Mouse (Mus musculus): ENCODE results near the gene Kif28. TPM values are rescaled to one million over a fixed set of nuclear protein-coding genes. Genes with fewer than 3 reads are reported as not detected.
A peak's percentile ranks its signal among the peaks of the same experiment; 100 is the strongest.
"Not testable (repeated sequence)": the region's sequence is repeated elsewhere in the genome, so short reads cannot be mapped to it uniquely, and the experiment has no call there.

Kif28 gene
- polyA plus RNA-seq, 1 experiment from 2014 or later, result not detected

DNA sequence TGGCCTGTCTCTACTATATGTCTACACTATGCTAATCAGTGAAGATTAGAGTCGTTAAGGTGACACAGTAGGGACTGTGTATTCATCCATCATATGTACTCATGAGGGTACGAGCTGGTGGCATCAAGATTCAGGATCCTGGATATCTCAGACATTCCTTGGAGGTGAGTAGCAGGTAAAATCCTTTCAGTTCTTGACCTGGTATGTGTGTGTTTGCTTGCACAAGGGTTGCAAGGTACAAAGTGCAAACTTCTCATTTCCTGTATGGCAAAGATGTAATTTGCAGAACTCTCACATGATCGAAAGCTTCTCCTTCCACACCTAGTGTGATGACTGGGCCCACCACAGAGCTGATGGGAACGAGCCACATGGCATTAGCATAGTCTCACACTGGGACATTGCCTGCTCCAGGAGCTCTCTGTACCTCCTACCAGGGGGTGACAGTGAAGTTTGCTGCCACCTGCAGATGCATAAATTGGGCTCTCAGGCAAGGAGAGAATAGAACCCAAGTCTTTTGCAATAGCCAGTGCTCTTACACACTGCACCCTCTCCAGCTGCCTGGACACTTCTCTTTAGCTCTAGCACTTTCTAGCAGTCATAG is 1.4 kb downstream of the Kif28 start:
- no peaks in the 10 kb centered on the region for H3K9me3 ChIP-seq (ENCODE audit: low read length)
- H3K4me1 ChIP-seq (ENCODE audit: insufficient read depth, low read length), result no peaks in the 10 kb centered on the region
- WGBS, result 83% methylated on average over 4 of the region's 4 CpGs
- H3K27ac ChIP-seq (ENCODE audit: low read length), result no peak overlapping the region
- no peak overlapping the region for H3K9ac ChIP-seq (replicated peaks; ENCODE audit: low read length)
- no peak overlapping the region for H3K4me3 ChIP-seq (ENCODE audit: low read length)
- no peaks in the 10 kb centered on the region for H3K27me3 ChIP-seq (ENCODE audit: insufficient read depth, low read length)
- ATAC-seq (ENCODE audit: low FRiP score, low TSS enrichment), result no peak
- peaks cover 38% of the 10 kb centered on the region for H3K36me3 ChIP-seq (ENCODE audit: insufficient read depth, low read length)
- no peak overlapping the region for H3K4me2 ChIP-seq (replicated peaks; ENCODE audit: low read depth, low read length)

DNA sequence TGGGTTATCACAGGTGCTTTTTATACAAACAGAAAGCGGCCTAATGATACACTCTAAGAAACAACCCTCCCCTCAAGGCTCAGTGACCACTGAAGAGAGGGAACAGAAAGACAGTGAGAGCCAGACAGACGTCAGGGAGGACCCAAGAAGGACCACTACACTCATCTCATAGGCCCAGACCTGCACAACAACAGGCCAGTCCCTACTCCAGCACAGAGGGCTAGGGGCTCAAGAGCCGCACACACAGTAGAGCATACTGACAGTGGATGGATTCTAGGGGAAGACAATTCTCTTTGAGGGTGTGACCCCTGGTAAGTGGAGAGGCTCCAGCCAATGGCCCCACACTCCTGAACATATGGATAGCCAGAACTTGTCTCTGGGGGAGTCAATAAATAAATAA is 8.6 kb downstream of the Kif28 start:
- Histone ChIP-seq H3K9ac (replicated peaks; ENCODE audit: low read length) (no peak overlapping the region), H3K27me3 (ENCODE audit: insufficient read depth, low read length) (no peaks in the 10 kb centered on the region), H3K4me3 (ENCODE audit: low read length) (no peak overlapping the region), H3K27ac (ENCODE audit: low read length) (no peak overlapping the region), H3K4me1 (ENCODE audit: insufficient read depth, low read length) (no peaks in the 10 kb centered on the region), H3K9me3 (ENCODE audit: low read length) (no peaks in the 10 kb centered on the region), H3K4me2 (replicated peaks; ENCODE audit: low read depth, low read length) (no peak overlapping the region), H3K36me3 (ENCODE audit: insufficient read depth, low read length) (no peaks in the 10 kb centered on the region)
- no peak for ATAC-seq (ENCODE audit: low FRiP score, low TSS enrichment)
- 84% methylated on average over 3 of the region's 3 CpGs for WGBS

DNA sequence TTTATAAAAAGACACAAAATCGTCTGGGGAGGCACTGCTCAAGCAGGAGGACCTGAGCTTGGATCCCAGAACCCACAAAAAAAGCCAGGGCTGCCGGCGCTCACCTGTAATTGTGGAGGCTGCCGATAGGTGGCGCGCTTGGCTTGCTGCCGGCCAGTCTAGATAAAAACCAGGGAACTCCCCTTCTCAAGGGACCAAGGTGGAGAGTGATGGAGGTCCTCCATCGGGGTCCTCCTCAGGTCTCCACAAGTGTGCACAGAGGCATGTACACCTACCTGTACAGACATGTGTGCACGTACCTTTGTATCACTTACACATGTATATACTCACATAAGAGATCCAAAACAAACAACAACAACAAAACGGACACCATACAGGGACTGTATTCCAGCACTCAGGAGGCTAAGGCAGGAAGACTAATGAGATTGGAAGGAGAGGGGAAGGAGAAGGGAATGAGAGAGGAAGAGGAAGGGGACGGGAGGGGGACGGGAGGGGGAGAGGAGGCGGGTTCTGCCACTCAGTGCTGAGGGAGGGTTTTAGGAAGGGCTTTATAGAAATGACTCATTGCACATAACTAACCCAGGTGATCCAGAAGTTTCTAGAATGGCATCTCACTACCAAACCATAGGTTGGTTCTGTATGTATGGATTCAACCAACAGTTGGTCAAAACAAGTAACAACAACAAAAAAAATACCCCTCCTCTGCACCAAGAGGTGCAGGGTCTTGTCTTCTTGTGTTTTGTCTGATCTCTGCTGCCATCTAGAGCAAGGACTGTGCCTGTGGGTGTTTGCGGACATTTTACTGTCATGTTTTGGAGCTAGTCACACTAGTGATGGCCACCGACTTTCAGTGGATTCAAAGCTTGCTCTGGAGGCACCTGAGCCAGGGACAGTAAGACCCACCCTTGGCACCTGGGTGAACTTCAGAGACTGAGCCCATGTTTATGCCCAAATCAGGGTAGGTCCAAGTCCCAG is 10.3 kb downstream of the Kif28 start:
- Histone ChIP-seq H3K9ac (replicated peaks; ENCODE audit: low read length) (no peak overlapping the region), H3K4me1 (ENCODE audit: insufficient read depth, low read length) (no peaks in the 10 kb centered on the region), H3K27ac (ENCODE audit: low read length) (no peak overlapping the region), H3K9me3 (ENCODE audit: low read length) (no peaks in the 10 kb centered on the region), H3K4me3 (ENCODE audit: low read length) (no peak overlapping the region), H3K36me3 (ENCODE audit: insufficient read depth, low read length) (no peaks in the 10 kb centered on the region), H3K27me3 (ENCODE audit: insufficient read depth, low read length) (no peaks in the 10 kb centered on the region), H3K4me2 (replicated peaks; ENCODE audit: low read depth, low read length) (peak overlapping the region; percentile 27; the same call in 1 of the 2 replicates)
- ATAC-seq (ENCODE audit: low FRiP score, low TSS enrichment), result 0 out of 2 replicates have a peak, but pooled peaks have one; percentile 35
- WGBS, result 44% methylated on average over 15 of the region's 15 CpGs

DNA sequence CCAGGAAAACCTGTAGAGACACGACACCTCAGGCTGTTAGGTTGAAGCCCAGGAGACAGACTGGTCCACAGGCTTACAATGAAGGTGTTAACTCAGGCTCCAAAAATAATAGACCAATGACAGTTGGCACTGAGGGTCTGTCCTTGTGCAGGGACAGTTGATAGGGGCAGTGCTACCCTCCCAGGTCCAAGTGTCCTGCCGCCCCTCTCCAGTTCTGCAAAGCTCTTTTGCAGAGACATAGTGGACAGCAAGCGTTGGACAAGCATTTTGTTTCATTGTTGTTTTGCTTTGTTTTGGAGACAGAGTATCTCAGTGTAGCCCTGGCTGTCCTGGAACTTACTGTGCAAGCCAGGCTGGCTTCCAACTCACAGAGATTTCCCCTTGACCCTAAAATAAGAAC is 13.7 kb downstream of the Kif28 start:
- Histone ChIP-seq H3K36me3 (ENCODE audit: insufficient read depth, low read length) (no peaks in the 10 kb centered on the region), H3K27ac (ENCODE audit: low read length) (no peak overlapping the region), H3K4me3 (ENCODE audit: low read length) (no peak overlapping the region), H3K4me2 (replicated peaks; ENCODE audit: low read depth, low read length) (no peak overlapping the region), H3K4me1 (ENCODE audit: insufficient read depth, low read length) (no peaks in the 10 kb centered on the region), H3K9ac (replicated peaks; ENCODE audit: low read length) (no peak overlapping the region), H3K27me3 (ENCODE audit: insufficient read depth, low read length) (no peaks in the 10 kb centered on the region), H3K9me3 (ENCODE audit: low read length) (0 out of 2 replicates have a peak, but pooled peaks cover 2% of the 10 kb centered on the region)
- WGBS, result 81% methylated on average over 3 of the region's 3 CpGs
- ATAC-seq (ENCODE audit: low FRiP score, low TSS enrichment), result no peak

DNA sequence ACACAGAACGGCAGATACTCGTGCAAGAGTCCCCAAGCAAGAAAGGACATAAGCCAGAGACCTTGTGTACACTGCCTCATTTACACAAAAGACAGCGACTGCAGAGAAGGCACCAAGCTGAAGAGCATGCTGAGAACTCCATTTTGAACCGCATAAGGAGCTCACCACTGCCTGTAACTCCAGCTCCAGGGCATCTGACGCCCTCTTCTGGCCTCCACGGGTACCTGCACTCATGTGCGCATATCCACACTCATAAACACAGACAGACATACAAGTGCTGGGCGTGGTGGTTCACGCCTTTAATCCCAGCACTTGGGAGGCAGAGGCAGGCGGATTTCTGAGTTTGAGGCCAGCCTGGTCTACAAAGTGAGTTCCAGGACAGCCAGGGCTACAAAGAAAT is 16.4 kb downstream of the Kif28 start:
- Histone ChIP-seq H3K27me3 (ENCODE audit: insufficient read depth, low read length) (no peaks in the 10 kb centered on the region), H3K36me3 (ENCODE audit: insufficient read depth, low read length) (no peaks in the 10 kb centered on the region), H3K9ac (replicated peaks; ENCODE audit: low read length) (no peak overlapping the region), H3K4me1 (ENCODE audit: insufficient read depth, low read length) (no peaks in the 10 kb centered on the region), H3K9me3 (ENCODE audit: low read length) (0 out of 2 replicates have a peak, but pooled peaks cover 2% of the 10 kb centered on the region), H3K4me2 (replicated peaks; ENCODE audit: low read depth, low read length) (no peak overlapping the region), H3K4me3 (ENCODE audit: low read length) (no peak overlapping the region), H3K27ac (ENCODE audit: low read length) (no peak overlapping the region)
- 87% methylated on average over 10 of the region's 10 CpGs for WGBS
- ATAC-seq (ENCODE audit: low FRiP score, low TSS enrichment), result no peak

DNA sequence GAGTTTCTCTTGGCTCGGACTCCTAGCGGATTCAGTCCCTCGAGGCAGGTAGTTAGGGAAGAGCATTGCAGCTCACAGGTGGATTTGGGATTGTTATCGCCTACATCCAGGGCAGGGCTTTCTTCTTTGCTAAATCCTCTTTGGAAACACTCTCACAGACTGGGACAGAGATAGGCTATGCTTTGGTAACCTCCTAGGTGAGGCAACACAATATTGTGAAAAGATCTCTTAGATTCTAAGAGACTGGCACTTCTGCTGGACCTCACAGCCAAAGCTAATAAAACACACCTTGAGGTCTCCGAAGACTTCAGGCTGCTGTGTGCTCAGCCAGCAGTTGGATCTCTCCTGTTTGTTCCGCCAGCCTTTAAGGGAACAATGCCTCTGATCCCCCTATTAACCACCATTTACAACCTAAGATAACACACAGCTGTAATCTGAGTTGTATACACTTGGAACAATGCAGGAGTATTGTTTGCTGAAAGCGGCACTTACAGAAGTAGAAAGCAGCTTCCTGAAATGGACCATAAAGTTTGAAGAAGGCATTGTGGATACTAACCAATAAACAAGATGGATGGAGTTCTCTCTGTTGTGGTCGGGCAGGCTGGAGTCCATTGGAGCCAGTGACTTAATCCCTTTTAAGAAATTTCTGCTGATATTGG is 22.1 kb downstream of the Kif28 start:
- Histone ChIP-seq H3K27me3 (ENCODE audit: insufficient read depth, low read length) (no peaks in the 10 kb centered on the region), H3K27ac (ENCODE audit: low read length) (no peak overlapping the region), H3K9me3 (ENCODE audit: low read length) (no peaks in the 10 kb centered on the region), H3K9ac (replicated peaks; ENCODE audit: low read length) (no peak overlapping the region), H3K4me3 (ENCODE audit: low read length) (no peak overlapping the region), H3K4me2 (replicated peaks; ENCODE audit: low read depth, low read length) (no peak overlapping the region), H3K4me1 (ENCODE audit: insufficient read depth, low read length) (no peaks in the 10 kb centered on the region), H3K36me3 (ENCODE audit: insufficient read depth, low read length) (no peaks in the 10 kb centered on the region)
- ATAC-seq (ENCODE audit: low FRiP score, low TSS enrichment), result peak; percentile 49
- 47% methylated on average over 8 of the region's 8 CpGs for WGBS

DNA sequence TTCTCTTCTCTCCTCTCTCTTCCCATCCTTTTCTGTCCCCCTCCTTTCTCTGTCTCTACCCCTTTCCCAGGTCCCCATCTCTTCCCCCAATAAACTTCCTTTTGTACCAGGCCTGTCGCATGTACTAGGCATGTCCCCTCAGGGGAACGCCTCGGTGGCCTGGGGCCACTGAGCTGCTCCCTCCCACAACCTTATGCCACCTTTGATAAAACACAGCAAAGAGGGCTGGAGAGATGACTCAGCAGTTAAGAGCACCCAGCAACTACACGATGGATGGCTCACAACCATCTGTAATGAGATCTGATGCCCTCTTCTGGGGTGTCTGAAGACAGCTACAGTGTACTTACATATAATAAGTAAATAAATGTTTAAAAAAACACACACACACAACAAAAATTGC is 29.3 kb downstream of the Kif28 start:
- no peaks in the 10 kb centered on the region for H3K36me3 ChIP-seq (ENCODE audit: insufficient read depth, low read length)
- no peaks in the 10 kb centered on the region for H3K9me3 ChIP-seq (ENCODE audit: low read length)
- H3K4me3 ChIP-seq (ENCODE audit: low read length), result no peak overlapping the region
- no peak for ATAC-seq (ENCODE audit: low FRiP score, low TSS enrichment)
- no peak overlapping the region for H3K27ac ChIP-seq (ENCODE audit: low read length)
- no peaks in the 10 kb centered on the region for H3K4me1 ChIP-seq (ENCODE audit: insufficient read depth, low read length)
- no peak overlapping the region for H3K4me2 ChIP-seq (replicated peaks; ENCODE audit: low read depth, low read length)
- 93% methylated on average over 4 of the region's 4 CpGs for WGBS
- no peaks in the 10 kb centered on the region for H3K27me3 ChIP-seq (ENCODE audit: insufficient read depth, low read length)
- no peak overlapping the region for H3K9ac ChIP-seq (replicated peaks; ENCODE audit: low read length)

DNA sequence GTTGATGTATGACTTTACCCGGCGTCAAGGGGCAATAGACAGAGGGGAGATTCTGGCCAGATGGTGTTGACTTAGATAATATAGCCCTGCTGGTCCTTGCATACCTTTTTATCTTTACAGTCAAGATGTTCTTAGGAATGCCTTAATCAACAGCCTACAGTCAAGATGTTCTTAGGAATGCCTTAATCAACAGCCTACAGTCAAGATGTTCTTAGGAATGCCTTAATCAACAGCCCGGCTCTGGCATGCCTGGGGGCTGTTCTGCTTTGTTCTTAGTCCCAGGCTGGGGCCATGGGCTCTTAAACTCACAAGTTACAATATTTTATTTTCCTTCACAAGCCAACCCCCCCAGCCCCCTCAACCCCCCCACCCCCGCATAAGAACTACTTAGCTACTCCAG is 29.8 kb downstream of the Kif28 start:
- not testable (repeated sequence) for ATAC-seq (ENCODE audit: low FRiP score, low TSS enrichment); H3K4me1 ChIP-seq (ENCODE audit: insufficient read depth, low read length); H3K27ac ChIP-seq (ENCODE audit: low read length); H3K4me2 ChIP-seq (replicated peaks; ENCODE audit: low read depth, low read length); H3K36me3 ChIP-seq (ENCODE audit: insufficient read depth, low read length); H3K27me3 ChIP-seq (ENCODE audit: insufficient read depth, low read length); H3K9me3 ChIP-seq (ENCODE audit: low read length); H3K9ac ChIP-seq (replicated peaks; ENCODE audit: low read length); H3K4me3 ChIP-seq (ENCODE audit: low read length)
- 87% methylated on average over 4 of the region's 4 CpGs for WGBS

DNA sequence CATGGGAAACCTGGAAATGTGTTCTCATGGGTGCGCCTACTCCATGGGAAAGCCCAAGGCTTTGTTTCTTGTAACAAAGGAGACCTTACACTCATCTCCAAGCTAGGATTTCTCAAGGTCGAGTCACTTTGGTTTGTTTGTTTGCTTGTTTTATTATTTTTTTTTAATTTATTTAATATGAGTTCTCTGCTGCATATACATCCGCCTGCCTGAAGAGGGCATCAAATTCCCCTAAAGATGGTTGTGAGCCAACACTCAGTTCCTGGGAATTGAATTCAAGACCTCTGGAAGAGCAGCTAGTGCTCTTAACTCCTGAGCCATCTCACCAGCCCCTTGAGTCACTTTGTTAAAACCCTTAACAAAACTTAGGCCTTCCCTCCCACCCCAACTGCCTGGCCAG is 31.7 kb downstream of the Kif28 start:
- Histone ChIP-seq H3K9ac (replicated peaks; ENCODE audit: low read length) (no peak overlapping the region), H3K4me2 (replicated peaks; ENCODE audit: low read depth, low read length) (no peak overlapping the region), H3K4me1 (ENCODE audit: insufficient read depth, low read length) (no peaks in the 10 kb centered on the region), H3K27ac (ENCODE audit: low read length) (no peak overlapping the region), H3K9me3 (ENCODE audit: low read length) (no peaks in the 10 kb centered on the region), H3K27me3 (ENCODE audit: insufficient read depth, low read length) (no peaks in the 10 kb centered on the region), H3K36me3 (ENCODE audit: insufficient read depth, low read length) (no peaks in the 10 kb centered on the region), H3K4me3 (ENCODE audit: low read length) (no peak overlapping the region)
- no peak for ATAC-seq (ENCODE audit: low FRiP score, low TSS enrichment)
- WGBS, result 89% methylated on average over 3 of the region's 3 CpGs

Measured in kidney, embryonic 16.5 days (tissue).